Mouse (Mus musculus) lung, adult 2 months (tissue): ENCODE measurements around the gene Msmo1.

ENCODE experiments used
- CTCF ChIP-seq: fragments of 200-500 bp; IDR thresholded peaks from 2 replicates; pipeline ENCODE4 v1.5.1; 2011; ENCODE audit warnings: mild to moderate bottlenecking, low read length, control low read depth; ENCODE audit not compliant: insufficient read depth
- POLR2A ChIP-seq: fragments of 200-500 bp; IDR thresholded peaks from 2 replicates; pipeline ENCODE4 v1.6.1; 2011; ENCODE audit warnings: low read depth, mild to moderate bottlenecking, control low read depth, low read length, borderline replicate concordance; ENCODE audit errors: extremely low read depth

- no peak for TF ChIP-seq CTCF
- TF ChIP-seq POLR2A, result no peak
Observed at GRCm38 (mm10) chr8:64692651-64693201, 40.9 kb downstream of the Msmo1 start, which contains the start of gene Cpe.
